Mouse (Mus musculus): ENCODE results near the gene Bckdhb.
A peak's percentile ranks its signal among the peaks of the same experiment; 100 is the strongest.
"Not testable (repeated sequence)": the region's sequence is repeated elsewhere in the genome, so short reads cannot be mapped to it uniquely, and the experiment has no call there.

Gene Bckdhb

DNA sequence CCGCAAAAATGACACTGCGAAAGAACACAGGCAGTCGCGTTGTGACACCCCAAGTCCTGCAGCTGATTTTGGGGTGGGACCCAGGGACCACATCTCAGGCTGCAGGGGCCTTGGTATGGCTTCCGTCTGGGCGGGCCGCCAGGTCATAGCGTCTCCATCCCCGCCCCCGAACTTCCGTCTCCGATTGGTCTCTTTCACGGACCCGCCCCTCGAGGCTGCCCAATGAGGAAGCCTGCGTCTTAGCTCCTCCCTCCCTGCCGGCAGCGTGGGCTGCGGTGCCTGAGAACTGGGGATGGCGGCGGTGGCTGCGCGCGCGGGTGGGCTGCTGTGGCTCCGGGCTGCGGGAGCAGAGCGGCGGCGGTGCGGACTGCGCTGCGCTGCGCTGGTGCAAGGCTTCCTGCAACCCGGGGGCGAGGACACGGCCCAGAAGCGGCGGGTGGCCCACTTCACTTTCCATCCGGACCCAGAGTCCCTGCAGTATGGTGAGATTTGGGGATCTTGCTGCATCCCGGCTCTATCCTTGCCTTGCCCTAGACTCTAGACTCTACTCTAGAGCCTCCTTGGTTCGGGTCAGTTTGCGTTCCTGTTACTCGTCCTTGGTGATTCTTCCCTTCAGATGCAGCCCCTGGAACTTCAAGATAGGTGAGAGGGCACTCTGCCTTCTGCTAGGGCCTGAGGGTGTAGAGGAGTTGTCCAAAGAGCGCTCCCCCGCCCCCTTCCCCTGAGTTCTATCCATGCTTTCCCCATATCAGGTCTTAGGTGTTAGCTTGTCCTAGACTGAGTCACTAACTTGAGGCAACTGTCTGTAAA lies at the start of gene Bckdhb:
Gene Bckdhb (plus strand): TSS at position 268 of the 810 bp plus-strand sequence.
- DNase-seq (ENCODE audit: low spot score) = peak; percentile 97

DNA sequence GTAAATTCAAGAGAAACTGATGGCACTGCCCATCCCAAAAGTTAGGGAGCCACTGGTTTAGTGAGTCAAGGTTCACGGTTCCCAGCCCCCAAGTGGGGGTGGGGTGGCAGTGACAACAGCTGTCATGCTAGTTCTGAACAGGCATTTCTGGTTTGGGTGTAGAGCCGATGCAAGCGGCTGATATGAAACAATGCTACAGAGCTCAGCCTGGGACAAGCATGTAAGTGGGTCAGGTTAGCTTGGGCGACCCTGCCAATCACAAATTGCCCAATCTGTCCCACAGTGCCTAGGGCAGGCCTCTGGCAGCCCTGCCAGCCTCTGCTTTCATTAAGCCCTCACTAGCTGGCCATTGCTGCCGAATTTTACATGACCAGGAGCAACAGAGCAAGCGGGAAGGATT lies 42.8 kb upstream of the Bckdhb start:
- no peak for DNase-seq (ENCODE audit: low spot score)

DNA sequence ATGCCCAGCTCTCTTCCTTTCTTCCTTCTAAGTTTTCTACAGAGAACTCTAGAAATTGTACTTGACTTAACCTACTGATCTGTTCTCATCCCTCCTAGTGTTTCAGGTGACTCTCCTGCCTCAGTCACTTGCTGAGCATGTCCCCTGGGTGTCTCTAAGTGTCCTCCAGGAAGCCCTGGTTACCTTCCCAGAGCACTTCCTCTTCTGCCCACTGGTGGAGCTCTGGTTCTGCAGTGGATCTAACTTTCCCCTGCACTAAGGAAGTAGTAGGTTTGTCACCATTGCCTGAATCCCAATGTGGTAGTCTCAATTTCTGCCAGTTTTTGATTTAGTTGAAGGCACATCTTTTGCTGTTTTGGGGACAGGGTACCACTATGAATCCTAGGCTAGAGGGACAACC lies 38.8 kb upstream of the Bckdhb start:
- no peak for DNase-seq (ENCODE audit: low spot score)

DNA sequence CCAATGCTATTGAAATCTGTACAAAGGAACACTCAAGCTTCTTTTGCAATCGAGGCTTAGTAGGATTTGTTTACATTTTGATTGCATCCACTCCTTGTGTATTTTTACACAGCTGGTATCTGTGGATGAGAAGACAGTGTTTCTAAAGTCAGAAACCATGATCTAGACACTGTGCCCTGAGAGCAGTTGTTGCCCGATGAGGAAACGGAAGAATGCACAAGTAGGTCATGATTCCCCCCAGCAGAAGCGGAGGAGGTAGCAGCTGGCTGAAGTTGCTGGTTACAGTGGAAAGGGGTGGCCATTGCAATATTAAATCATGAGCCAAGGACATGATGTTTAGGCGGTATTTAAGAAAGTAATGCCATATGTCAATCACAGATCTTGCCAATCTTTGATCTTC lies 36.7 kb upstream of the Bckdhb start:
- DNase-seq (ENCODE audit: low spot score) = no peak

DNA sequence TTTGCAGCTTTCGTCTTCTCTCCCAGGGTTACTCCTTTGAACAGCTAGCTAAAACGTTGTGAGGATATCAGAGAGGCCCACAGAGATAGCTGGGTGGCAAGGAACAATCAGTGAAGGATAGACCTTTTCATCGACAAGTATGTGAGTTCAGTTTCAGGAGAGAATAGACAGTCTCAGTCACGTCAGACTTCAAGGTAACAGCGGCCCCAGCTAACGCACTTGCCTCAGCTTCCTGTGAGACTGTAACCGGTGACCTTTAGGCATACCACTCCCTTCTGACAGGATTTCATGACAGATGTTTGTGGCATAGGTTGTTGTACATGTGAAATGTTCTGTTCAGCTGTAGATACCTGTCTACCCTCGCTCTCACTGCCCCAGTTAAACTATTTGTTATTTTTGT lies 31.9 kb upstream of the Bckdhb start:
- DNase-seq (ENCODE audit: low spot score) = no peak

DNA sequence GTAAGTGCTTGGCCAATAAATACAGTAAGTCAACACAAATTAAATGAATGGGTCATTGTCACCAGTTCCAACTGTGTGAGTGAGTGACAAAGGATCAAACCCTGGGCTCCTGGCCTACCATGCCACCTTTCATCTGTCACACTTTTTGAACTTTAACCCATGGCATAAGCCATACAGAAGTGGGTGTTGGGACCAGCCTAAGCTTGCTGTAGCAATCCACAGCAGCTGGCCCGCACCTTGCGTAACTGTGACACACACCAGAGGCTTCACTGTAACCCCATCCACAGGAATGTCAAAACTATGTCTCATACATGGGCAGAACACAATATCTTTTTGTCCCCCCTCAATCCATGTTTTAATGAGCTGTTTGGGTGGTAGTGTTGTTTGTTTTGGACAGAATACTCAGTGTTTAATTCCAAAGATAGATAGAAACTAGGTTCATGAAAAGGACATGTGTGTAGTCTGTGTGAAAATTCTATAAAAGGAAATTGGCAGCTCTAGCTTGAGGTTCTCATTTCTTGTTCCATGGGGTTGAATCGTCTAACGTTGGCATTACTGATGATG lies 31.1 kb upstream of the Bckdhb start:
- DNase-seq (ENCODE audit: low spot score) = no peak

DNA sequence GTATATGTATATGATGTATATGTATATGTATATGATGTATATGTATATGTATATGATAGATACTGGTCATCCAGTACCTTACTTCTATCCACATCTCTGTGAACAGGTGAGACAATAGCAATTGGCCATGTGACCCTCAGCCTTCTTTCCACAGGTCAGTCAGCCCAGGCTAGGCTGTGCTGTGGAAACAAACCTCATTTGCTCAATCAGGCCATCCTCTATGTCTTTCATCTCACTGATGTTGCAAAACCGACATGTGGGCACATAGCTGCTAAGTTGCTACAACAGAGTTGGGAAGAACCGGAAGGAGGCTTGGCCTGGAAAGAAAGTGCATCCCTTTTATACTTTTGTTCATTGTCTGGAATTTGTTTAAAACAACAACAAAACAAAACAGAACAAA lies 22.9 kb upstream of the Bckdhb start:
- no peak for DNase-seq (ENCODE audit: low spot score)

DNA sequence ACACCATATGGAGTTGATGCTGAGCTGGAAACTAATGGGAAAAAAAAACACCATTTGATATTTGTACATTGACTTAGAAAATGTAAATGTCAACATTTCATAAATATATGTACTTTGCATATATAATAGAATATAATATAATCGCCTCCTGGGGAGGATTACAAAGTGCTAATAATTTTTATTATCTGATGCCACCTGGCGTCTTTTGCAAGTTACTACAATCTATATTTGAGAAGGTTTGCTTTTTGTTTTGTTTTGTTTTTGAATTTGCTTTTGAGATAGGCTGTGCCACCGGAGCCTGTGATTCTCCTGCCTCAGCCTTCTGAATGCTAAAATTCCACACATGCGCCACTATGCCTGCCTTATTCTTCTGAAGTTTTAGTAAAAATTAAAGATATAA lies 19.1 kb upstream of the Bckdhb start:
- no peak for DNase-seq (ENCODE audit: low spot score)

DNA sequence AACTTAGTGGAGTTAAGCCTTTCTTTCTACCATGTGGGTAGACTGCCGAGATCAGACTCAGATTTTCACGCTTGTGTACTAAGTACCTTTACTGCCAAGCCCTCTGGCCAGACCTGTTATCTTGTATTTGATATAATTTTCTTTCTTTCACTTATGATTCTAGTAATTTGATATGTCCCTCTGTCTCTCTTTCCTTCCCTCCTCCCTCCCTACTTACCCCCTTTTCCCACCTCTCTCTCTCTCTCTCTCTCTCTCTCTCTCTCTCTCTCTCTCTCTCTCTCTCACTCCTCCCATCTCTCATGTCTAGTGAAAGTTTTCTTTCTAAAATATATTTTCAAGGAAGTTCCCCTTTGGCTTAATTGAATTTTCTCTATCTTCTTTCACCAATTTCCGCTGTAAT lies 17.9 kb upstream of the Bckdhb start:
- DNase-seq (ENCODE audit: low spot score) = no peak

DNA sequence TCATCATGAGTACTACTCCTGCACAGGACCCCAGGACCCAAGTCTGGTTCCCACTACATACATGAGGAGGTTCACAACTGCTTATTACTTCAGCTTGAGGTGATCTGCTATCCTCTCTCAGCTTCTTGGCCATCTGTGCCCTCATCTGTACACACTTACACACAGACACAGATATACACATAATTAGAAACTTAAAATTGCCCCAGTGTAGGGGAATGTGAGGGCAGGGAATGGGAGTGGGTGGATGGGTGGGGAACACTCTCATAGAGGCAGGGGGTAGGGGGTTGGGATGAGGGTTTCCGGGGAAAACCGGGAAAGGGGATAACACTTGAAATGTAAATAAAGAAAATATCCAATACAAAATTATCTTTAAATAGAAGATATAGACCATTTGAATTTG lies 15.1 kb upstream of the Bckdhb start:
- DNase-seq (ENCODE audit: low spot score) = no peak

DNA sequence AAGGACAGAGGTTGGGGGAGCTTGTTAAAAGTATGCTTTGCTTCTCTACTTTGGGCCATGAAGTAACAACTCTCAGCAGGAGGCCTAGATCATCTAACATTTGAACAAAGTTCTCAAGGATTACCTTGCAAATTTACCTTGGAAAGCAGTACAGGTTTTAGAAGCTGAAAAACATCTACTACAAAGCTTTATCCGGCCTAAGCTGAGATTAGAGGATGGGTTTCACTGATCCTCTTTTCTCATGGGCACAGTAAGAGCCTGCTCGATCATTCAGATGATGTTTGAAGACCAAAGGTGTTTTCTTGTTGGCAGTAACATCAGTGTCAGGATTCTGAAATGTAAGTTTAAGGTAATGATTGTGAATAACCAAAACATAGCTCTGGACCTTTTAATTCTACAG lies 14.0 kb upstream of the Bckdhb start:
- no peak for DNase-seq (ENCODE audit: low spot score)

DNA sequence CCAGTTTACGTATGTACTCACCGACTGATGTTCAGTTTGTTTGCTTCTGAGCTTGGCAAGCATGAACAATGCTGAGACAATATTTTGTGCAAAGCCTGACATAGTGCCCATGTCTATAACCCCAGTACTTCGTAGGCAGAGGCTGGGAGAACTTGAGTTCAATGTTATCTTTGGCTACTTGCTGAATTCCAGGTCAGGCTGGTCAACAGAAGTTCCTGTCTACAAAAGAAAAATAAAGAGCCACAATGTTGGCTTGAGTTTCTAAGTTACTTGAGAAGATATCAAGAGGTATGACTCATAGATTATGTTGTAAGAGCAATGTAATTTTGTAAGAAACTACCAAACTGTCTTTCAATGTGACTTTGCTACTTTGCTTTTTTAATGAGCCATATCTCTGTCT lies 2.9 kb upstream of the Bckdhb start:
- no peak for DNase-seq (ENCODE audit: low spot score)

DNA sequence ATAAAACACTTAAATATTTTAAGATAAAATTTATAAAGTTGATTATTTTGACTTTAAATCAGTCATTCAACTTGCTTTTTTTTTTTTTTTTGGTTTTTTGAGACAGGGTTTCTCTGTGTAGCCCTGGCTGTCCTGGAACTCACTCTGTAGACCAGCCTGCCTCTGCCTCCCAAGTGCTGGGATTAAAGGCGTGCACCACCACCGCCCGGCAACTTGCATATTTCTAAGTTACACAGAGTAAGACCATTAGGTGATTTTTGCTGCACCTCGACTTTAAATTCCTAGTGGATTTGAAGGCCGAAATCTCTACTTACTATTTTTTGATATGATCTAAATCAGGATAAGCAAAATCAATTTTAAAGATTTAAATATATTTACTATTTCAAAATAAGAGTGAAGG lies 589 bp upstream of the Bckdhb start:
- no peak for DNase-seq (ENCODE audit: low spot score)

DNA sequence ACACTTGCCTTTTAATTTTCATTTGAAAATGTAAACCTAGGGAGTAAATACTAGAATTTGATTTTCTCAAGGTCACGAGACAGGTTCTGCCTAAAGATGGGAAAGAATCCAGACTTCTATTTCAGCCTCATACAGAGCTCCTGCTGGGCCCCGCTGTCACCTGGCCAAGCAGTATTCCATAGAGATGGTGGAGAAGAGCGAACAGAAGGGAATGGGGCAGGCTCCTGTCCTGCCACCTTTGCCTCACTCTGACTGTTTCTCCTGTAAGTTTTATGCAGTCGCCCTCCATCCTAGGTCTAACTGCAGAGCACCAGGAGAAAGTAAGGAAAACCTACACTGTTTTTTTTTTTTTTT lies 720 bp downstream of the Bckdhb start:
- DNase-seq (ENCODE audit: low spot score) = no peak

DNA sequence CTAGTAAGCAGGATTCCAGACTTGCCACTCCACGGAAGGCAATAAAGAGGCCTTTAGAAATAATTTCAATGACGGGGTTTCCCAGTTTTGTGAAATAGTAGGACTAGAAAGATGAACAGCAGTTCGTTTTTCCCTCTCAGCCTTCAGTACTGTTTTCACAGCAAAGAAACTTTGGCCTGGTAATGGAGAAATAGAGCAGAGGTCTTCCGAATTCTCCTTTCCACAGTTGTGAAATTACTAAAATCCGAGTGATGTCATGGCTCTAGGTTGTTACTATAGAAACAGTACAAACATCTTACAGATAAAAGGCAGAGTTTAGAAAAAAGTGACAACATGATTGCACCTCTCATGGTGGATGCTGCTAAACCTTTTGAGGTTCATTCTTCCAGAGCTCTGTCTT lies 1.4 kb downstream of the Bckdhb start:
- DNase-seq (ENCODE audit: low spot score) = no peak

DNA sequence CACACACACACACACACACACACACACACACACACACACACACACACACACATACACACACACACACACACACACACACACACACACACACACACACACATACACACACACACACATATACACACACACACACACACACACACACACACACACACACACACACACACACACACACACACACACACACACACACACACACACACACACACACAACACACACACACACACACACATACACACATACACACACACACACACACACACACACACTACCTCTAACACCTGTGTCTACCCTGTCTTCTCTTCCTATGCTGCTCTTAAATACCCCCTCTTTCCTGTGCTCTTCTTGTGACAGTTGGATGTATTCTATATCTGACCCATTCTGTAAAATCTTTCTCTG lies 14.6 kb downstream of the Bckdhb start:
- DNase-seq (ENCODE audit: low spot score) = not testable (repeated sequence)

DNA sequence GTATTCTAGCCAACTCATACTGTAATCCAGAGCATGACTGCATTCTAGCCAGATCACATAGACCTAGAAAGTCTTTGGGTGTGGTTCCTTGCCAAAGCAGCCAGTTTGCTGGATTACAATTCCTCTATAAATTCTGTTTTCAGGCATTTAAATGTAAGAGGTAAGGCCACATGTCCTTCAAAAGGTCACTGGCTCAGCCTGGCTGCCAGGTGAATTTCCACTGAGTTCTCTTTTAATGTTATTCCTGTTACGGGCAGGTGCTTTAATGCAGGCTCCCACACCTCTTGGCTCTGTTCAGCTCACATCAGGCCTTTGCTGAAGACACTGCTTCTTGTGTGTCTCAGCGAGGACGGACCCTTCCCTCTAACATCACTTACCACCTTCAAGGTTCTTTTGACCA lies 15.1 kb downstream of the Bckdhb start:
- DNase-seq (ENCODE audit: low spot score) = no peak

DNA sequence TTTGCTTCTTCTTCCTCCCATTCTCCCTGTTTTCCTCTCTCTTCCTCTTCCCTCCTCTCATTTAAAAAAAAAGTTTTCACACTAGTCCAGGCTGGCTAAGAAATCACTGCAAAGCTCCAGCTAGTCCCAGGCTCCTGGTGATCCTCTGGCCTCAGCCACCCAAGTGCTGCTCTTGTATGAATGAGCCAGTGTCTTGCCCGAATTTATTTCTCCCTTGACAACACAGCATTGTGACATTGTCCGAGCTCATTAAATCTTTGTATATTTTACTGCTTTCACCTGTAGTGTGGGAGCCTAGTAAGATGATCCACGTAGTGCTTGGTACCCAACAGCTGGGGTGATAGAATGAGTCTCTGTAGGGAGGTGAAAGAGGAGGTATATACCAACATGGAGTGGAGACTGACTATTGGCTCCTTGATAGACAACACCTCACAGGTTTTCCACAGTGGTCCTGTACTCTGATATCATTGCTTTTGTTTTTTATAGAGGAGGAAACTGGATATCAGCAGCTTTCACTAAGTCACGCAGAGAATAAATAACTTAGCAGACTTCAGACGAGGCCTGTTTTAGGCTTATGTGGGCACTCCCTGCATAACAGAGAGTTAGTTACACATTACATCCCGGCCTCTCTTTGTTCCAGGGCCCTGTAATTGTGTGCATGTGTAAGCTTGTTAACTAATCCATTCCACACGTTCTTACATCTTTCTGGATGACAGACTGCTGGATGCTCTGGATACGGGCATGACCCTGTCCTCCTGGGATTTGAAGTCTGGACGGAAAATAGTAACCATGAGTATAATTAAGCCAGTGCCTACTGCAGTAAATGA lies 15.8 kb downstream of the Bckdhb start:
- no peak for DNase-seq (ENCODE audit: low spot score)

DNA sequence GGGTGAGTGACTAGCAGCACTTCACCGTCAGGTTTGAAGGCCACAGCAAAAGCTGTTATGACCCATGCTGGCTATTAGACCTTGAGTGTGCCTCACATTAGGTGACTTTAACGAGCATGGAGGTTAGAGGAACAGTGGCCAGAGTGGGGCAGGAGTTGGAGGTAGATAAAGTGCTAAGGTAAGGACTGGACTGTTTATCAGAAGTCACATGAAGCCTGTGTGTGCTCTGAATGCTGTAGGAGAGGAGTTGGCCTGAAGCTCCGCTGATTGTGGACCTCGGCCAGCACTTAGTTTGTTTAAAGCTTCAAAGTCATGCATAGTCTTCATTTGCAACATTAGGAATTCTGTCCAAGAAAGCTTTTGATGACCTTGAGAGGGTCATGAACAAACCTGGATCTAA lies 26.4 kb downstream of the Bckdhb start:
- no peak for DNase-seq (ENCODE audit: low spot score)

DNA sequence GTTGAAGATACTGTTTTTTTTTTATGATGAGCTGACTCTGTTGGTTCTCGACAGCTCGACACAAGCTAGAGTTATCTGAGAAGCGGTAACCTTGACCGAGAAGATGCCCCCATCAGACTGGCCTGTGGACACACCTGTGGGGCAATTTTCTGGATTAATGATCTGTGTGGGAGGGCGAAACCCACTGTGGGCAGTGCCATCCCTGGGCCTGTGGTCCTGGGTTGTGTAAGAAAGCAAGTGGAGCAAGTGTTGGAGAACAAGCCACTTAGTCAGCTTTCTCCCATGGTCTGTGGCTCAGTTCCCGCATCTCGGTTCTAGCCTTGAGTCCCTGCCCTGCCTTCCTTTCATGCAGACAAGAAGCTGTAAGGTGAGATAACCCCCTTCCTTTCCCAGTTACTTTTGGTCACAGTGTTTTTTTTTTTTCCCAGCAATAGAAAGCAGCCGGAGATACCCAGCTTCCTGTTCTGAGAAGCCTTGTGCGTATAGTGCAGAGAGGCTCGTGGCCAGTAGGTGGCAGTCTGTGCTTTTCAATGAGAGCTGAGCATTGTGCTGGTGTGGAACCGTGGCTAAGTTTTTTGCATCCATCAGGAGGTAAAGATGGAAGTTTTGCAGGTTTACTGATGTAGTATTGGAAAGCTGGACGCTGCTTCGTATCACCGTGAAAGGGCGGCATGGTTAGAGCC lies 31.8 kb downstream of the Bckdhb start:
- DNase-seq (ENCODE audit: low spot score) = peak; percentile 77

DNA sequence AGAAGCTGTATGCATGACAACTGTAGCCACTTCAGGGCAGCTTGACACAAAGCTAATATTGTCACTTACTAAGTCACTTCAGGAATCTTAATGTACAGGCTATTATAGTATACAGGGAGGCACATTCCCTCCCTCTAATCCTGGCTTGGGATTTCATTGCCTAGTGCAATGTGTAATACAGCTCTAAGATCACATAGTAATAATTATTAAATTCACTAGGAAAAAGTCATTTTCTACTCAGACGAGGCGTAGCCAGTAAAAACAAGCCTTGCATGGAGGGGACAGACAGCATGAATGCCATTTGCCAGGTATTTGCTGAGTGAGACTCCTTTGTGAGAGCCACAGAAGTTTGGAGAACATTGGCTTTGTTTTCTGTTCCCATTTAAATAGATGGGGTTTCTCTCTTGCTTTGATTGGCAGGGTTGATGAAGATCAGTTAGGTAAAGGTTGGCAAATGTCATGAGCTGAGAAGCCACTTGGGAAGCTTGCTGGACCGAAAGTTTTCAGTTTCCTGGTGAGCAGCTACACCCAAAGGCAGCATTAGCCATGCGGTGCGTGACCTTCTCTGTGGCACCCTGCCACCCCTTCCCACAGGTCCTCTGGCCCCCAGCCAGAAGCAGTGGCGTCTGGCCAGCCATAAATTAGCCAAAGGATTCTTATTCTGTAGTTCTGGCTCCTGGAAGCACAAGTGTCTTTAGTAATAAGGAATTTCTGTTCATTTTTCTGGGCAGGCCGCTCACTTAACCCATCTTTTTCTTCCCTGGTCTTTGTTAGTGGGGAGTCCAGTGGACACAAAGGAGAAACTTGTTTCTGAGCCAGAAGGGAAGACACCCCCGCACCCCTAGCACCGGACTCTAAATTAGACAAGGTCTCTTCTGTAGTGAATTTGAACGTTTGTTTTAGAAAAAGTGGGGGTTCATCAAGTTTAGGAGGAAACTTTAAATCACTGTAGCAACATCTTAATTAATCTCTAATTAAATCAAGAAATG lies 37.4 kb downstream of the Bckdhb start:
- DNase-seq (ENCODE audit: low spot score) = peak; percentile 16
